Mouse (Mus musculus): ENCODE measurements around the gene Uqcc2.

Gene Uqcc2

GRCm38 (mm10) chr17:27073778-27074177 lies 59.9 kb downstream of the Uqcc2 start:
- DNase-seq = no peak

GRCm38 (mm10) chr17:27073126-27073525 lies 60.6 kb downstream of the Uqcc2 start:
- DNase-seq = no peak

All from kidney, adult 11 months (tissue).